Mouse (Mus musculus): ENCODE results near the gene Gm45717. TPM values are rescaled to one million over a fixed set of nuclear protein-coding genes. Genes with fewer than 3 reads are reported as not detected.
A peak's percentile ranks its signal among the peaks of the same experiment; 100 is the strongest.

Gene Gm45717
- polyA plus RNA-seq, 1 experiment from 2014 or later, result not detected

DNA sequence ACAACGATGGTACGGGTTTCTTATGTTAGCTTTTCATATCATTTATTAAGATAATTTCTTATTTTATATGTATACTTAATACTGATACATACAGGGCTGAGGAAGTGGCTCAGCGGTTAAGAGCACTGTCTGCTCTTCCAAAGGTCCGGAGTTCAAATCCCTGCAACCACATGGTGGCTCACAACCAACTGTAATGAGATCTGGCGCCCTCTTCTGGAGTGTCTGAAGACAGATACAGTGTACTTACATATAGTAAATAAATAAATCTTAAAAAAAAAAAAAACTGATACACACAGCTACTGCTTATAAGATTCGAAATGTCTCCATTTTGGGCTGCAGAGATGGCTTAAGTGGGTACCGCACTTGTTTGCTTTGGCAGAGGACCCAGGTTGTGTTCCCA, 48.0 kb downstream of the Gm45717 start:
- Histone ChIP-seq H3K4me1 (ENCODE audit: control insufficient read depth, insufficient read depth, low read length) (no peaks in the 10 kb centered on the region), H3K36me3 (ENCODE audit: control insufficient read depth, insufficient read depth, low read length) (no peaks in the 10 kb centered on the region), H3K4me3 (ENCODE audit: low read length) (no peak overlapping the region), H3K9me3 (ENCODE audit: control insufficient read depth, low read length) (no peaks in the 10 kb centered on the region), H3K4me2 (replicated peaks; ENCODE audit: low read depth, low read length) (no peak overlapping the region), H3K9ac (ENCODE audit: low read depth, low read length) (no peak overlapping the region), H3K27ac (ENCODE audit: low read depth, low read length) (no peak overlapping the region), H3K27me3 (ENCODE audit: control insufficient read depth, insufficient read depth, low read length) (no peaks in the 10 kb centered on the region)
- WGBS, result 91% methylated on average over 7 of the region's 7 CpGs
- ATAC-seq (ENCODE audit: low FRiP score, low TSS enrichment), result no peak

DNA sequence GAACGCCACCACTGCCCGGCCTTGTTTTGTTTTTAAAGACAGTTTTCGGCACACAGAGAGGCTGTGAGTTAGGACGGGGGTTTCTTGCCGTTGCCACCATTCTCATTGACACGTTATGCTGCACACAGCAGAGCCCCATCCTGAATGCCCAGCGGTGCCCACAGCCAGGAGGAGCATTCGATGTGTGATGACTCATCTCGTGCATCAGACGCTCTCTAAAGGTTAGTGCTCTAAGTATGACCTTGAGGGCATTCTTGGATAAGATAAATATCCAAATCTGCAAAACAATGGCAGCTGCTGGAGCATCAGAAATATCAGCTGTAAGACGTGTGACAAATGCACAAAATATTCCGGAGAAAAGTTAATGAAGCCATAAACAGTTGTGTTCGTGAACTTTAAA, 48.6 kb downstream of the Gm45717 start:
- no peak overlapping the region for H3K4me2 ChIP-seq (replicated peaks; ENCODE audit: low read depth, low read length)
- 78% methylated on average over 13 of the region's 13 CpGs for WGBS
- ATAC-seq (ENCODE audit: low FRiP score, low TSS enrichment), result no peak
- H3K4me3 ChIP-seq (ENCODE audit: low read length), result no peak overlapping the region
- H3K27ac ChIP-seq (ENCODE audit: low read depth, low read length), result no peak overlapping the region
- no peaks in the 10 kb centered on the region for H3K4me1 ChIP-seq (ENCODE audit: control insufficient read depth, insufficient read depth, low read length)
- H3K9me3 ChIP-seq (ENCODE audit: control insufficient read depth, low read length), result no peaks in the 10 kb centered on the region
- no peaks in the 10 kb centered on the region for H3K36me3 ChIP-seq (ENCODE audit: control insufficient read depth, insufficient read depth, low read length)
- no peaks in the 10 kb centered on the region for H3K27me3 ChIP-seq (ENCODE audit: control insufficient read depth, insufficient read depth, low read length)
- H3K9ac ChIP-seq (ENCODE audit: low read depth, low read length), result no peak overlapping the region

DNA sequence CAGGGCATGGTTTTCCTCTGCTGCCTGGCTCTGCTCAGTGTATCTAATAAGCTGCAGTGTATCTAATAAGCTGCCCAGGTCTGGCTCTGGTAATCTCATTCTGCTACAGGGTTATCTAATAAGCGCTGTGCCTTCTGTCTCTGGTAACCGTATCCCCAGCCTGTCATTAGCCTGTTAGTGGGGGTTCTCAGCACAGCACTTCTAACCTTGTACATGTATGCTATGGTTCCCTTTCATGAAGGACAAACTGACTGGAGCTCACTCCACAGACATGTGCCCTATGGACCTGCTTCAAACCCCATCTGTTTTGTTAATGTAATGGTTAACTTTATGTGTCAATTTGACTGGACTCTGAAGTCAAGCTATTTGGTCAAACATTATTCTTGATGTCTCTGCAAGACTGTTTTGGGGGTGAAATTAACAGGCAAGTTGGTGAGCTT, 50.1 kb downstream of the Gm45717 start:
- Histone ChIP-seq H3K27me3 (ENCODE audit: control insufficient read depth, insufficient read depth, low read length) (no peaks in the 10 kb centered on the region), H3K4me1 (ENCODE audit: control insufficient read depth, insufficient read depth, low read length) (no peaks in the 10 kb centered on the region), H3K9ac (ENCODE audit: low read depth, low read length) (no peak overlapping the region), H3K4me3 (ENCODE audit: low read length) (no peak overlapping the region), H3K36me3 (ENCODE audit: control insufficient read depth, insufficient read depth, low read length) (no peaks in the 10 kb centered on the region), H3K9me3 (ENCODE audit: control insufficient read depth, low read length) (no peaks in the 10 kb centered on the region), H3K27ac (ENCODE audit: low read depth, low read length) (no peak overlapping the region), H3K4me2 (replicated peaks; ENCODE audit: low read depth, low read length) (no peak overlapping the region)
- ATAC-seq (ENCODE audit: low FRiP score, low TSS enrichment), result no peak
- 84% methylated on average over 2 of the region's 2 CpGs for WGBS

DNA sequence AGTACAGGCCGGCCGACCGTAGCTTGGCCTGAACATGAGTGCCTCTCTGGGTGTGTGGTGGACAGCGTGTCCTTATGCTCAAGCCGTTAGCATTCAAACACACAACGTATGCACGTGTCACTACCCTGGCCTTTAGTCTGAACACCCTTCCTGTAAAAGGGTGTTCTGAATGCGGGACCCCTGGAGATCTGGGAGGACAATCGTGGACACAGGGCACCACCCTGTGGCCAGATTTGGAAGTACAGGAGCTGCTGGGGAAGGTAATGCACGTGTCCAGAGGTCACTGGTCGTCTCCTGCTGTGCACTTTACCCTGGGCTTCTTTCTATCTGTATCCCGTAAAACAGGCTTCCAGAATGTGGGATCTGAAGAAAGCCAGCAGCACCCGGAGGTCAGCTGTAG, 52.5 kb downstream of the Gm45717 start:
- peak; percentile 70 for ATAC-seq (ENCODE audit: low FRiP score, low TSS enrichment)
- Histone ChIP-seq H3K27me3 (ENCODE audit: control insufficient read depth, insufficient read depth, low read length) (no peaks in the 10 kb centered on the region), H3K27ac (ENCODE audit: low read depth, low read length) (no peak overlapping the region), H3K9me3 (ENCODE audit: control insufficient read depth, low read length) (no peaks in the 10 kb centered on the region), H3K4me3 (ENCODE audit: low read length) (no peak overlapping the region), H3K4me2 (replicated peaks; ENCODE audit: low read depth, low read length) (no peak overlapping the region), H3K4me1 (ENCODE audit: control insufficient read depth, insufficient read depth, low read length) (no peaks in the 10 kb centered on the region), H3K9ac (ENCODE audit: low read depth, low read length) (0 out of 2 replicates have a peak overlapping the region, but pooled peaks have one; percentile 28), H3K36me3 (ENCODE audit: control insufficient read depth, insufficient read depth, low read length) (peaks cover 14% of the 10 kb centered on the region)
- 23% methylated on average over 13 of the region's 13 CpGs for WGBS

DNA sequence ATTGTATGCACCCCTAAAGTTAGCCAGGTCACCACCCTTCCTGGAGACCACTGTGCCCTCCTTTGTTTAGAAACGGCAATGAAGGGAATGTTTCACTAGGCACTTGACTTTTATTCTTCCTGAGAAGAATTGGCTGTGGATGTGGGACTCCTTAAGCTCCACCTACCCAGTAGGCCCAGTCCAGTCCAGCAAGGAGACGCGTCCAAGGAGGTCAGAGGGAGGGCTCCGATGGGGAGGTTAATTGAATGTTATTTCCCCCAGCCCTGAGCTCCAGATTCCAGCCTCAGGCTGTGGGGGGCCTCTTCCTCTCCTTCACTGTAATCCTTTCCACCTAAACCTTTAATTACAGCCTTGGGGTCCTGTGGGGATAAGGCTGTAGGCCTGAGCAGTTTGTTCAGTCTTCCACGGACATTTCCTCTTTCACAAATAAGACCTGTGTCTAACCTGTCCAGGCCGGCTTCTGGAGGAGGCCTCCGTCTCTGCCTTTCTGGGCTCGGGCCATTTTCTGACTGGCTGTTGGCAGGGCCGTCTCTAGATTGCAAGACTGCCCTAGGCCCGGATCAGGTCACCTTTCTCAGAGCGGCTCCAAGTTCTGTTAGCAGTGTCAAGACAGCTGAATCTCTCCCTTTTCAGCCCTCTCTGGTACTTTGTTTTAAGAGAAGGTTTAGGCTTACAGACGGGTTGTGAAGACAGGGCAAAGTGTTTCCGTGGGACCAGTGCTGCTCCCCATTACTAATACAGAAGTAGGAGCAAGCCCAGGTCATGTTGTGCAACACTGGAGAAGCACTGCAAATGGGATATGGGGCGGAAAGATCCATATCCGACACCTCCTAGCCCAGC, 53.5 kb downstream of the Gm45717 start:
- H3K9me3 ChIP-seq (ENCODE audit: control insufficient read depth, low read length), result no peaks in the 10 kb centered on the region
- 0 out of 2 replicates have a peak overlapping the region, but pooled peaks have one; percentile 12 for H3K9ac ChIP-seq (ENCODE audit: low read depth, low read length)
- ATAC-seq (ENCODE audit: low FRiP score, low TSS enrichment), result no peak
- H3K36me3 ChIP-seq (ENCODE audit: control insufficient read depth, insufficient read depth, low read length), result peaks cover 24% of the 10 kb centered on the region
- no peak overlapping the region for H3K27ac ChIP-seq (ENCODE audit: low read depth, low read length)
- no peak overlapping the region for H3K4me3 ChIP-seq (ENCODE audit: low read length)
- H3K4me1 ChIP-seq (ENCODE audit: control insufficient read depth, insufficient read depth, low read length), result no peaks in the 10 kb centered on the region
- WGBS, result 68% methylated on average over 15 of the region's 15 CpGs
- no peaks in the 10 kb centered on the region for H3K27me3 ChIP-seq (ENCODE audit: control insufficient read depth, insufficient read depth, low read length)
- H3K4me2 ChIP-seq (replicated peaks; ENCODE audit: low read depth, low read length), result no peak overlapping the region

DNA sequence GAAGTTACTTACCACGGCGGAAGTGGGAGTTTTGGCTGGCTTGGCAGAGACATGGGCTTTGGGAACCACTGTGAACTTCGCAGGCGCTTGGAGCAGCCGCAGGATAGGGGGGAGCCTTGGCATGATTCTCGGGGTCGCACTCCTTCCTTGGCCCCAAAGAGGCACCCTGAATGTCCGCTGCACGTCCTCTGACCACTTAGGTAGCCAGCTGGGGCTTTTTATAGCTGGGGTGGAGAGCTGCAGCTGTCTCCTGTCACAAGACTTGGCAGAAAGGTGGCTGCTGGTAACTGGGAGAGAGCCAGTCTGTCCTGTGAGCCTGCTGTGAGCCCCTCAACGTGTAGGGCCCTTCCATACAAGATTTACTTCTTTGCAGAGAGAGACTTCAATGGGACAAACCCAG, 55.5 kb downstream of the Gm45717 start, which contains the start of gene Cox8b:
Gene Cox8b (minus strand): TSS at position 227 of the 400 bp plus-strand sequence.
- no peak within 1 kb of the TSS for H3K4me3 ChIP-seq (ENCODE audit: low read length)
- H3K4me1 ChIP-seq (ENCODE audit: control insufficient read depth, insufficient read depth, low read length), result no peaks in the 10 kb centered on the region
- H3K9ac ChIP-seq (ENCODE audit: low read depth, low read length), result no peak within 1 kb of the TSS
- H3K27me3 ChIP-seq (ENCODE audit: control insufficient read depth, insufficient read depth, low read length), result no peaks in the 10 kb centered on the region
- H3K36me3 ChIP-seq (ENCODE audit: control insufficient read depth, insufficient read depth, low read length), result peaks cover 31% of the 10 kb centered on the region
- no peak for ATAC-seq (ENCODE audit: low FRiP score, low TSS enrichment)
- WGBS, result 69% methylated on average over 10 of the region's 10 CpGs
- H3K4me2 ChIP-seq (replicated peaks; ENCODE audit: low read depth, low read length), result no peak within 1 kb of the TSS
- H3K27ac ChIP-seq (ENCODE audit: low read depth, low read length), result no peak within 1 kb of the TSS
- no peaks in the 10 kb centered on the region for H3K9me3 ChIP-seq (ENCODE audit: control insufficient read depth, low read length)

Other genes starting within 250 kb of the Gm45717 start
- gene Cyp2e1, start 192.2 kb downstream of the Gm45717 start, polyA plus RNA-seq (2014; fragmentation: Nextera tagmentation; extraction: Ambion mirVana), result 0.12 TPM in 1 of 2 replicates, not detected in the other
- gene Syce1, start 168.1 kb downstream of the Gm45717 start, polyA plus RNA-seq (2014; fragmentation: Nextera tagmentation; extraction: Ambion mirVana), result 0.28 TPM in 1 of 2 replicates, not detected in the other
- gene Zfp941, start 133.8 kb downstream of the Gm45717 start, polyA plus RNA-seq (2014; fragmentation: Nextera tagmentation; extraction: Ambion mirVana), result 1.4 and 2.1 TPM in 2 replicates
- 0.85 TPM in 1 of 2 replicates, not detected in the other for gene Urah, start 120.9 kb downstream of the Gm45717 start, polyA plus RNA-seq (2014; fragmentation: Nextera tagmentation; extraction: Ambion mirVana)
- gene Scgb1c1, start 110.4 kb downstream of the Gm45717 start, polyA plus RNA-seq (2014; fragmentation: Nextera tagmentation; extraction: Ambion mirVana), result not detected in 2 replicates
- not detected in 2 replicates for gene Odf3, start 108.1 kb downstream of the Gm45717 start, polyA plus RNA-seq (2014; fragmentation: Nextera tagmentation; extraction: Ambion mirVana)
- gene Gm45785, start 99.6 kb downstream of the Gm45717 start, polyA plus RNA-seq (2014; fragmentation: Nextera tagmentation; extraction: Ambion mirVana), result not detected in 2 replicates
- gene Ric8a, start 99.0 kb downstream of the Gm45717 start, polyA plus RNA-seq (2014; fragmentation: Nextera tagmentation; extraction: Ambion mirVana), result 40.8 and 49.4 TPM in 2 replicates
- gene Bet1l, start 98.4 kb downstream of the Gm45717 start, polyA plus RNA-seq (2014; fragmentation: Nextera tagmentation; extraction: Ambion mirVana), result 38.6 and 41.7 TPM in 2 replicates
- gene Psmd13, start 74.0 kb downstream of the Gm45717 start, polyA plus RNA-seq (2014; fragmentation: Nextera tagmentation; extraction: Ambion mirVana), result 148 and 226 TPM in 2 replicates
- gene Sirt3, start 73.6 kb downstream of the Gm45717 start, polyA plus RNA-seq (2014; fragmentation: Nextera tagmentation; extraction: Ambion mirVana), result 22.8 and 26.2 TPM in 2 replicates
- not detected in 2 replicates for gene Cox8b, start 55.5 kb downstream of the Gm45717 start, polyA plus RNA-seq (2014; fragmentation: Nextera tagmentation; extraction: Ambion mirVana)
- 0.17 and 0.61 TPM in 2 replicates for gene Nlrp6, start 35.0 kb downstream of the Gm45717 start, polyA plus RNA-seq (2014; fragmentation: Nextera tagmentation; extraction: Ambion mirVana)
- 15.9 and 20.5 TPM in 2 replicates for gene Pgghg, start 14.5 kb downstream of the Gm45717 start, polyA plus RNA-seq (2014; fragmentation: Nextera tagmentation; extraction: Ambion mirVana)
- gene Ifitm5, start 5.6 kb downstream of the Gm45717 start, polyA plus RNA-seq (2014; fragmentation: Nextera tagmentation; extraction: Ambion mirVana), result 2.2 and 2.6 TPM in 2 replicates
- gene Ifitm2, start 50 bp upstream of the Gm45717 start, polyA plus RNA-seq (2014; fragmentation: Nextera tagmentation; extraction: Ambion mirVana), result 1,039 and 1,151 TPM in 2 replicates
- 54.4 and 61.4 TPM in 2 replicates for gene Ifitm1, start 11.3 kb upstream of the Gm45717 start, polyA plus RNA-seq (2014; fragmentation: Nextera tagmentation; extraction: Ambion mirVana)
- 154 and 166 TPM in 2 replicates for gene Ifitm3, start 54.8 kb upstream of the Gm45717 start, polyA plus RNA-seq (2014; fragmentation: Nextera tagmentation; extraction: Ambion mirVana)
- gene Ifitm6, start 62.0 kb upstream of the Gm45717 start, polyA plus RNA-seq (2014; fragmentation: Nextera tagmentation; extraction: Ambion mirVana), result 0.84 and 1.6 TPM in 2 replicates
- not detected in 2 replicates for gene Gm17387, start 73.2 kb upstream of the Gm45717 start, polyA plus RNA-seq (2014; fragmentation: Nextera tagmentation; extraction: Ambion mirVana)
- gene B4galnt4, start 105.2 kb upstream of the Gm45717 start, polyA plus RNA-seq (2014; fragmentation: Nextera tagmentation; extraction: Ambion mirVana), result 13.7 and 14.4 TPM in 2 replicates
- gene Pkp3, start 122.3 kb upstream of the Gm45717 start, polyA plus RNA-seq (2014; fragmentation: Nextera tagmentation; extraction: Ambion mirVana), result 4.0 and 4.3 TPM in 2 replicates
- 9.5 and 11.7 TPM in 2 replicates for gene Sigirr, start 144.6 kb upstream of the Gm45717 start, polyA plus RNA-seq (2014; fragmentation: Nextera tagmentation; extraction: Ambion mirVana)
- gene Ano9, start 161.9 kb upstream of the Gm45717 start, polyA plus RNA-seq (2014; fragmentation: Nextera tagmentation; extraction: Ambion mirVana), result 3.0 and 4.4 TPM in 2 replicates
- gene Ptdss2, start 166.4 kb upstream of the Gm45717 start, polyA plus RNA-seq (2014; fragmentation: Nextera tagmentation; extraction: Ambion mirVana), result 58.4 and 63.1 TPM in 2 replicates
- 116 and 122 TPM in 2 replicates for gene Rnh1, start 216.9 kb upstream of the Gm45717 start, polyA plus RNA-seq (2014; fragmentation: Nextera tagmentation; extraction: Ambion mirVana)
- gene Hras, start 238.1 kb upstream of the Gm45717 start, polyA plus RNA-seq (2014; fragmentation: Nextera tagmentation; extraction: Ambion mirVana), result 97.2 and 97.8 TPM in 2 replicates
- gene Lrrc56, start 238.2 kb upstream of the Gm45717 start, polyA plus RNA-seq (2014; fragmentation: Nextera tagmentation; extraction: Ambion mirVana), result 6.7 and 9.5 TPM in 2 replicates